11 mouse cellular contexts compared by ENCODE assay signal in genomic region chr9:44231609-44232008, GRCm38 (mm10). TPM values are rescaled to one million over a fixed set of nuclear protein-coding genes. Genes with fewer than 3 reads are reported as not detected.
DNase-seq lines count a peak whose midpoint lies in the region; ATAC-seq and TF ChIP-seq lines count a peak whose summit lies in the region.
"Had no signal": no experiment of that assay in that cellular context is flagged by ENCODE, and none has a peak within 500 bp of the region (broad histone marks: within the 10 kb centered on the region; RNA-seq: fewer than 3 reads in every experiment).

No protein-coding gene starts in this region.

- H3K4me1 ChIP-seq in stomach, embryonic 15.5 days = peaks cover 15% of the 10 kb centered on the region; the same call in 1 of the 2 replicates
- peaks cover 3% of the 10 kb centered on the region; the same call in 1 of the 2 replicates for H3K4me1 ChIP-seq in stomach, postnatal 0 days (replicated peaks; ENCODE audit: control insufficient read depth, insufficient read depth)
- H3K4me1 ChIP-seq in intestine, postnatal 0 days (replicated peaks; ENCODE audit: control insufficient read depth, insufficient read depth, low read length) = no peaks in the 10 kb centered on the region
- H3K4me1 ChIP-seq in neural tube, embryonic 15.5 days = peaks cover 28% of the 10 kb centered on the region

- no peak overlapping the region for H3K9ac ChIP-seq in stomach, embryonic 15.5 days
- no peak overlapping the region for H3K9ac ChIP-seq in stomach, postnatal 0 days (ENCODE audit: low read length)
- H3K9ac ChIP-seq in intestine, postnatal 0 days (ENCODE audit: low read depth, low read length) = no peak overlapping the region
- H3K9ac ChIP-seq in neural tube, embryonic 15.5 days (replicated peaks) = no peak overlapping the region

- no peak overlapping the region for H3K27ac ChIP-seq in gastrocnemius, adult 2 months
- H3K27ac ChIP-seq in stomach, embryonic 15.5 days = no peak overlapping the region
- H3K27ac ChIP-seq in stomach, postnatal 0 days (replicated peaks) = no peak overlapping the region
- no peak overlapping the region for H3K27ac ChIP-seq in intestine, postnatal 0 days (ENCODE audit: low read depth, low read length)
- no peak overlapping the region for H3K27ac ChIP-seq in neural tube, embryonic 15.5 days (replicated peaks)

- TF ChIP-seq CTCF in gastrocnemius, adult 2 months (IDR thresholded peaks at IDR 0.05) = no peak
- no peak for TF ChIP-seq CTCF in stomach, postnatal 0 days (IDR thresholded peaks at IDR 0.05; ENCODE audit: low read depth)
- no peak for TF ChIP-seq CTCF in intestine, postnatal 0 days (IDR thresholded peaks at IDR 0.05; ENCODE audit: low read depth)

- DNase-seq in gastrocnemius, adult 2 months = no peak
- DNase-seq in gastrocnemius, adult 18-20 months (ENCODE audit: low spot score) = no peak
- DNase-seq in stomach, postnatal 0 days (ENCODE audit: low spot score) = no peak
- DNase-seq in cerebellum, postnatal 36 days = no peak
- DNase-seq: kidney, postnatal 25 days had no signal

- intact Hi-C loops in gastrocnemius, adult 2 months (cut with DNase I) = loop anchor here (10.0 kb wide), 2 partner anchors 57 to 247 kb away; no protein-coding TSS in a partner anchor

- peak overlapping the region; percentile 5; the same call in 1 of the 2 replicates for H3K4me3 ChIP-seq in gastrocnemius, adult 2 months
- H3K4me3 ChIP-seq in stomach, embryonic 15.5 days (replicated peaks) = no peak overlapping the region
- H3K4me3 ChIP-seq in stomach, postnatal 0 days (ENCODE audit: low read depth, low read length) = no peak overlapping the region
- no peak overlapping the region for H3K4me3 ChIP-seq in intestine, postnatal 0 days (ENCODE audit: low read depth, low read length)
- peak overlapping the region; percentile 92 for H3K4me3 ChIP-seq in neural tube, embryonic 15.5 days (replicated peaks)

- no peaks in the 10 kb centered on the region for H3K36me3 ChIP-seq in stomach, embryonic 15.5 days
- no peaks in the 10 kb centered on the region; the same call in 1 of the 2 replicates for H3K36me3 ChIP-seq in stomach, postnatal 0 days (ENCODE audit: control insufficient read depth, insufficient read depth, low read length)
- no peaks in the 10 kb centered on the region for H3K36me3 ChIP-seq in intestine, postnatal 0 days (ENCODE audit: control insufficient read depth, insufficient read depth)
- H3K36me3 ChIP-seq in neural tube, embryonic 15.5 days = no peaks in the 10 kb centered on the region

- no peaks in the 10 kb centered on the region for H3K9me3 ChIP-seq in stomach, embryonic 15.5 days
- H3K9me3 ChIP-seq in stomach, postnatal 0 days (ENCODE audit: control insufficient read depth, low read length) = no peaks in the 10 kb centered on the region
- H3K9me3 ChIP-seq in intestine, postnatal 0 days (ENCODE audit: control insufficient read depth) = no peaks in the 10 kb centered on the region
- no peaks in the 10 kb centered on the region for H3K9me3 ChIP-seq in neural tube, embryonic 15.5 days (replicated peaks)

- ATAC-seq in stomach, embryonic 15.5 days (ENCODE audit: insufficient read depth, low FRiP score, low read depth) = no peak
- ATAC-seq in stomach, postnatal 0 days (ENCODE audit: low FRiP score, low TSS enrichment) = no peak
- ATAC-seq in intestine, postnatal 0 days = no peak
- no peak for ATAC-seq in neural tube, embryonic 15.5 days (ENCODE audit: low FRiP score)
- ATAC-seq in frontal cortex, adult (ENCODE audit: low TSS enrichment) = no peak

- H3K4me2 ChIP-seq in stomach, embryonic 15.5 days = peak overlapping the region; percentile 65; the same call in 1 of the 2 replicates
- no peak overlapping the region for H3K4me2 ChIP-seq in stomach, postnatal 0 days (replicated peaks; ENCODE audit: low read depth)
- H3K4me2 ChIP-seq in intestine, postnatal 0 days (replicated peaks; ENCODE audit: low read depth) = peak overlapping the region; percentile 73
- H3K4me2 ChIP-seq in neural tube, embryonic 15.5 days = peak overlapping the region; percentile 71

- H3K27me3 ChIP-seq in stomach, embryonic 15.5 days (replicated peaks) = no peaks in the 10 kb centered on the region
- H3K27me3 ChIP-seq in stomach, postnatal 0 days (ENCODE audit: control insufficient read depth, insufficient read depth, low read length) = no peaks in the 10 kb centered on the region
- no peaks in the 10 kb centered on the region for H3K27me3 ChIP-seq in intestine, postnatal 0 days (replicated peaks; ENCODE audit: control insufficient read depth, insufficient read depth, low read length)
- H3K27me3 ChIP-seq in neural tube, embryonic 15.5 days (replicated peaks) = no peaks in the 10 kb centered on the region

- no peak for TF ChIP-seq EP300 in stomach, postnatal 0 days (optimal IDR thresholded peaks at IDR 0.05)

RNA-seq across cellular contexts. Expression of gene Cbl, which starts 2.2 kb away (rescaled TPM):
- 10 to 100 TPM in 1 of 2 experiments, 1 to 10 TPM in 1; 7.5 to 13.4 TPM for total RNA-seq in gastrocnemius, adult 2 months (2021)
- total RNA-seq in gastrocnemius, adult 18-20 months (2021) = 1 to 10 TPM; 7.1 to 7.5 TPM
- 12.4 and 13.6 TPM in 2 replicates for polyA plus RNA-seq in stomach, embryonic 15.5 days (2015; fragmentation: Nextera tagmentation; extraction: Ambion mirVana)
- 4.9 and 5.7 TPM in 2 replicates for polyA plus RNA-seq in stomach, postnatal 0 days (2015; fragmentation: Nextera tagmentation; extraction: Ambion mirVana)
- polyA plus RNA-seq in intestine, postnatal 0 days (2015; fragmentation: Nextera tagmentation; extraction: Ambion mirVana) = 5.8 and 6.7 TPM in 2 replicates
- 18.2 and 20.2 TPM in 2 replicates for polyA plus RNA-seq in neural tube, embryonic 15.5 days (2015; fragmentation: Nextera tagmentation; extraction: Ambion mirVana)

RNA-seq across cellular contexts. Expression of gene Ccdc153, which starts 8.9 kb away (rescaled TPM):
- total RNA-seq in gastrocnemius, adult 2 months (2021) = not detected
- total RNA-seq in gastrocnemius, adult 18-20 months (2021) = not detected
- 0.23 TPM in 1 of 2 replicates, not detected in the other for polyA plus RNA-seq in stomach, embryonic 15.5 days (2015; fragmentation: Nextera tagmentation; extraction: Ambion mirVana)
- polyA plus RNA-seq in stomach, postnatal 0 days (2015; fragmentation: Nextera tagmentation; extraction: Ambion mirVana) = not detected in 2 replicates
- not detected in 2 replicates for polyA plus RNA-seq in intestine, postnatal 0 days (2015; fragmentation: Nextera tagmentation; extraction: Ambion mirVana)
- polyA plus RNA-seq in neural tube, embryonic 15.5 days (2015; fragmentation: Nextera tagmentation; extraction: Ambion mirVana) = not detected in 2 replicates
- polyA plus RNA-seq: myocyte had no signal

RNA-seq across cellular contexts. Expression of gene Pdzd3, which starts 19.7 kb away (rescaled TPM):
- total RNA-seq in gastrocnemius, adult 2 months (2021) = 1 to 10 TPM in 1 of 2 experiments, under 1 TPM in 1; 0.97 to 1.6 TPM
- 1 to 10 TPM; 1.1 to 1.4 TPM for total RNA-seq in gastrocnemius, adult 18-20 months (2021)
- polyA plus RNA-seq in stomach, embryonic 15.5 days (2015; fragmentation: Nextera tagmentation; extraction: Ambion mirVana) = 2.5 and 2.9 TPM in 2 replicates
- polyA plus RNA-seq in stomach, postnatal 0 days (2015; fragmentation: Nextera tagmentation; extraction: Ambion mirVana) = 0.08 and 0.13 TPM in 2 replicates
- polyA plus RNA-seq in intestine, postnatal 0 days (2015; fragmentation: Nextera tagmentation; extraction: Ambion mirVana) = 37.0 and 40.1 TPM in 2 replicates
- polyA plus RNA-seq in neural tube, embryonic 15.5 days (2015; fragmentation: Nextera tagmentation; extraction: Ambion mirVana) = 0.61 and 0.65 TPM in 2 replicates
- polyA plus RNA-seq: C2C12 had no signal

RNA-seq across cellular contexts. Expression of gene Nlrx1, which starts 36.8 kb away (rescaled TPM):
- 10 to 100 TPM; 19.2 to 20.8 TPM for total RNA-seq in gastrocnemius, adult 2 months (2021)
- 10 to 100 TPM; 21.7 to 21.8 TPM for total RNA-seq in gastrocnemius, adult 18-20 months (2021)
- polyA plus RNA-seq in stomach, embryonic 15.5 days (2015; fragmentation: Nextera tagmentation; extraction: Ambion mirVana) = 8.9 TPM in 2 replicates
- 9.2 and 10.7 TPM in 2 replicates for polyA plus RNA-seq in stomach, postnatal 0 days (2015; fragmentation: Nextera tagmentation; extraction: Ambion mirVana)
- polyA plus RNA-seq in intestine, postnatal 0 days (2015; fragmentation: Nextera tagmentation; extraction: Ambion mirVana) = 4.6 TPM in 2 replicates
- polyA plus RNA-seq in neural tube, embryonic 15.5 days (2015; fragmentation: Nextera tagmentation; extraction: Ambion mirVana) = 4.5 and 5.3 TPM in 2 replicates

RNA-seq across cellular contexts. Expression of gene Abcg4, which starts 56.8 kb away (rescaled TPM):
- total RNA-seq in gastrocnemius, adult 2 months (2021) = under 1 TPM; 0.28 to 0.97 TPM
- under 1 TPM; 0.32 to 0.59 TPM for total RNA-seq in gastrocnemius, adult 18-20 months (2021)
- 4.6 and 5.1 TPM in 2 replicates for polyA plus RNA-seq in stomach, embryonic 15.5 days (2015; fragmentation: Nextera tagmentation; extraction: Ambion mirVana)
- polyA plus RNA-seq in stomach, postnatal 0 days (2015; fragmentation: Nextera tagmentation; extraction: Ambion mirVana) = 1.4 TPM in 2 replicates
- 0.88 and 1.1 TPM in 2 replicates for polyA plus RNA-seq in intestine, postnatal 0 days (2015; fragmentation: Nextera tagmentation; extraction: Ambion mirVana)
- 26.8 and 30.3 TPM in 2 replicates for polyA plus RNA-seq in neural tube, embryonic 15.5 days (2015; fragmentation: Nextera tagmentation; extraction: Ambion mirVana)

Comparison
In these comparisons a context has a peak if more than half of its experiments do, and no peak if none do; other contexts are left out.
1. H3K4me3 ChIP-seq: peak in gastrocnemius, adult 2 months (single experiment) and neural tube, embryonic 15.5 days (single experiment); none in stomach, embryonic 15.5 days (single experiment), stomach, postnatal 0 days (single experiment) and intestine, postnatal 0 days (single experiment).